24 mouse cellular contexts compared by ENCODE assay signal in genomic region chr3:87506456-87507416, GRCm38 (mm10). TPM values are rescaled to one million over a fixed set of nuclear protein-coding genes. Genes with fewer than 3 reads are reported as not detected.
A peak's percentile ranks its signal among the peaks of the same experiment; 100 is the strongest.
DNase-seq lines count a peak whose midpoint lies in the region; ATAC-seq and TF ChIP-seq lines count a peak whose summit lies in the region.
"Had no signal": no experiment of that assay in that cellular context is flagged by ENCODE, and none has a peak within 500 bp of the region (broad histone marks: within the 10 kb centered on the region; RNA-seq: fewer than 3 reads in every experiment).

No protein-coding gene starts in this region.

- TF ChIP-seq POLR2A in spleen, adult 2 months (IDR thresholded peaks at IDR 0.05; ENCODE audit: low read depth, low read length): no peak

- H3K4me3 ChIP-seq in spleen, adult 2 months (ENCODE audit: extremely low read depth, insufficient read depth, insufficient read length): peak overlapping the region; percentile 44; the same call in 1 of the 2 replicates
- H3K4me3 ChIP-seq in midbrain, embryonic 14.5 days (replicated peaks; ENCODE audit: low read depth, low read length): no peak overlapping the region
- H3K4me3 ChIP-seq: forebrain, embryonic 10.5 days; heart, embryonic 15.5 days; hindbrain, embryonic 13.5 days; neural tube, embryonic 15.5 days had no signal

- WGBS in spleen, adult 2 months: 38% methylated on average over 12 of the region's 12 CpGs
- WGBS in midbrain, embryonic 14.5 days: 72% methylated on average over 12 of the region's 12 CpGs

- no peak for ATAC-seq in midbrain, embryonic 14.5 days (ENCODE audit: low FRiP score, low TSS enrichment)
- ATAC-seq: intestine, postnatal 0 days; midbrain, embryonic 16.5 days had no signal

- H3K4me2 ChIP-seq in midbrain, embryonic 14.5 days (ENCODE audit: low read length): no peak overlapping the region
- H3K4me2 ChIP-seq: heart, embryonic 15.5 days; hindbrain, embryonic 13.5 days; lung, embryonic 14.5 days; neural tube, embryonic 15.5 days had no signal

- H3K36me3 ChIP-seq in spleen, adult 2 months (ENCODE audit: control insufficient read depth, insufficient read depth, low read length): no peaks in the 10 kb centered on the region
- no peaks in the 10 kb centered on the region for H3K36me3 ChIP-seq in midbrain, embryonic 14.5 days (ENCODE audit: control insufficient read depth, insufficient read depth, low read length)
- H3K36me3 ChIP-seq: forebrain, embryonic 10.5 days; G1E; heart, embryonic 15.5 days; hindbrain, embryonic 13.5 days; neural tube, embryonic 15.5 days had no signal

- H3K4me1 ChIP-seq in spleen, adult 2 months (ENCODE audit: control insufficient read depth, insufficient read depth, insufficient read length): peaks cover 21% of the 10 kb centered on the region; the same call in 1 of the 2 replicates
- H3K4me1 ChIP-seq in midbrain, embryonic 14.5 days (ENCODE audit: control insufficient read depth, insufficient read depth, low read length): 0 out of 2 replicates have a peak, but pooled peaks cover 7% of the 10 kb centered on the region

- DNase-seq in cerebellum, postnatal 10 days: peak; percentile 27 to 38
- no peak for DNase-seq in cerebellum, adult 18-20 months
- peak; percentile 54 to 59 for DNase-seq in spleen, adult 2 months (ENCODE audit: low read depth in 1 of 2, low spot score in 2 of 2)
- DNase-seq in spleen, postnatal 14 days (ENCODE audit: low spot score in 2 of 2): no peak
- DNase-seq in naive thymus-derived CD4-positive, alpha-beta T cell, adult 2 months (ENCODE audit: low read depth): peak; percentile 4
- DNase-seq in cerebellum, adult 9-10 months: no peak
- no peak for DNase-seq in midbrain, embryonic 14.5 days
- DNase-seq: adrenal gland, postnatal 10 days; cerebellum, adult 9-11 months; gastrocnemius, postnatal 25 days; heart, postnatal 36 days; kidney, postnatal 4 days; lung, embryonic 14.5 days; lung, postnatal 4 days; thymus, adult 18-20 months; thymus, postnatal 36 days had no signal

- no peak for TF ChIP-seq CTCF in spleen, adult 2 months (IDR thresholded peaks at IDR 0.05; ENCODE audit: extremely low read depth, insufficient read depth, insufficient read length, insufficient replicate concordance)

- H3K9me3 ChIP-seq in midbrain, embryonic 14.5 days (ENCODE audit: control insufficient read depth, low read length): no peaks in the 10 kb centered on the region
- H3K9me3 ChIP-seq: forebrain, embryonic 10.5 days; G1E; heart, embryonic 15.5 days; hindbrain, embryonic 13.5 days; neural tube, embryonic 15.5 days had no signal

- peak overlapping the region; percentile 96 for H3K27ac ChIP-seq in spleen, adult 2 months (ENCODE audit: insufficient read depth, low read length)
- H3K27ac ChIP-seq in midbrain, embryonic 14.5 days (replicated peaks; ENCODE audit: low read depth, low read length): no peak overlapping the region
- H3K27ac ChIP-seq: forebrain, embryonic 10.5 days; heart, embryonic 15.5 days; hindbrain, embryonic 13.5 days; liver, embryonic 14.5 days; neural tube, embryonic 15.5 days had no signal

- no peak overlapping the region for H3K9ac ChIP-seq in midbrain, embryonic 14.5 days (replicated peaks; ENCODE audit: low read length)
- H3K9ac ChIP-seq: heart, embryonic 15.5 days; hindbrain, embryonic 13.5 days; liver, embryonic 14.5 days; lung, embryonic 14.5 days; neural tube, embryonic 15.5 days had no signal

- no peaks in the 10 kb centered on the region for H3K27me3 ChIP-seq in spleen, adult 2 months (ENCODE audit: control insufficient read depth, insufficient read depth, low read length)
- H3K27me3 ChIP-seq in midbrain, embryonic 14.5 days (ENCODE audit: control insufficient read depth, insufficient read depth, low read length): no peaks in the 10 kb centered on the region

RNA-seq across cellular contexts. Expression of gene Etv3, which starts 18.5 kb away (rescaled TPM):
- 17.5 and 22.4 TPM in 2 replicates for polyA plus RNA-seq in spleen, adult 2 months (2012; rRNA removed)
- polyA plus RNA-seq in midbrain, embryonic 14.5 days (2014; fragmentation: Nextera tagmentation; extraction: Ambion mirVana): 7.0 and 8.3 TPM in 2 replicates

Comparison
In these comparisons a context has a peak if more than half of its experiments do, and no peak if none do; other contexts are left out.
1. DNase-seq: peak in cerebellum, postnatal 10 days (2 of 2), spleen, adult 2 months (2 of 2) and naive thymus-derived CD4-positive, alpha-beta T cell, adult 2 months (single experiment); none in cerebellum, adult 18-20 months (0 of 2), spleen, postnatal 14 days (0 of 2), cerebellum, adult 9-10 months (single experiment) and midbrain, embryonic 14.5 days (single experiment).